Mouse (Mus musculus) midbrain, embryonic 14.5 days (tissue): ENCODE results near the gene Eef1akmt3. TPM values are rescaled to one million over a fixed set of nuclear protein-coding genes. Genes with fewer than 3 reads are reported as not detected.

Experiments
- ATAC-seq: fragments of 200-750 bp; cut with Nextera tagmentation; 2 replicates; pipeline ENCODE4 v1.8.0; 2017; ENCODE audit warnings: moderate number of reproducible peaks, moderate library complexity; ENCODE audit not compliant: low FRiP score, low TSS enrichment
- DNase-seq: peaks from one replicate; pipeline ENCODE4 v3.0.0-alpha.2; 2015
- H3K27ac ChIP-seq: fragments of 300-500 bp; sonication (generic); replicated peaks from 2 replicates; pipeline ENCODE4 v1.5.1; 2014; ENCODE audit warnings: mild to moderate bottlenecking, low read depth, low read length, moderate library complexity
- H3K27me3 ChIP-seq: fragments of 300-500 bp; sonication (generic); 2 replicates; pipeline ENCODE4 v1.6.1; 2014; ENCODE audit warnings: low read length, control low read depth, mixed read lengths; ENCODE audit not compliant: control insufficient read depth, insufficient read depth
- H3K36me3 ChIP-seq: fragments of 300-500 bp; sonication (generic); 2 replicates; pipeline ENCODE4 v1.6.1; 2014; ENCODE audit warnings: low read length, control low read depth; ENCODE audit not compliant: control insufficient read depth, insufficient read depth
- H3K4me1 ChIP-seq: fragments of 300-500 bp; sonication (generic); 2 replicates; pipeline ENCODE4 v1.6.1; 2014; ENCODE audit warnings: mild to moderate bottlenecking, antibody characterized with exemption, low read length, control low read depth; ENCODE audit not compliant: control insufficient read depth, insufficient read depth
- H3K4me2 ChIP-seq: fragments of 300-500 bp; sonication (generic); 2 replicates; pipeline ENCODE4 v1.6.1; 2014; ENCODE audit warnings: mild to moderate bottlenecking, low read length, moderate library complexity
- H3K4me3 ChIP-seq: fragments of 300-500 bp; sonication (generic); replicated peaks from 2 replicates; pipeline ENCODE4 v1.5.1; 2014; ENCODE audit warnings: low read depth, low read length
- H3K9ac ChIP-seq: fragments of 300-500 bp; sonication (generic); replicated peaks from 2 replicates; pipeline ENCODE4 v1.6.1; 2014; ENCODE audit warnings: mild to moderate bottlenecking, low read length, moderate library complexity
- H3K9me3 ChIP-seq: fragments of 300-500 bp; sonication (generic); 2 replicates; pipeline ENCODE4 v1.6.1; 2016; ENCODE audit warnings: low read length, control low read depth, mixed read lengths; ENCODE audit not compliant: control insufficient read depth
- WGBS: fragments of 180-500 bp; shearing (Covaris S2); extraction: QIAGEN DNeasy Blood & Tissue Kit; methylation state at CpG from one replicate; pipeline ENCODE4 v1.1.7; 2014; 5-methylcytosine and 5-hydroxymethylcytosine counted together
- polyA plus RNA-seq: library from polyadenylated mRNA; unstranded; fragments of >200 nt; fragmentation: Nextera tagmentation; extraction: Ambion mirVana; gene quantifications from 2 replicates; pipeline ENCODE4 v1.2.1, GENCODE M21; 2014

The Eef1akmt3 gene
- polyA plus RNA-seq, 1 experiment from 2014 or later: 0.22 TPM

GRCm38 (mm10) chr10:127036273-127036672 lies 5.0 kb downstream of the Eef1akmt3 start:
- Histone ChIP-seq H3K4me3 (no peak overlapping the region), H3K9ac (no peak overlapping the region), H3K9me3 (no peaks in the 10 kb centered on the region), H3K36me3 (no peaks in the 10 kb centered on the region), H3K27me3 (no peaks in the 10 kb centered on the region; the same call in 1 of the 2 replicates), H3K4me1 (0 out of 2 replicates have a peak, but pooled peaks cover 3% of the 10 kb centered on the region), H3K27ac (no peak overlapping the region), H3K4me2 (no peak overlapping the region)
- 85% methylated on average over 12 of the region's 12 CpGs for WGBS
- ATAC-seq (no peak), DNase-seq (no peak)

- no peak for DNase-seq
- ATAC-seq: no peak
These were observed 8.0 kb downstream of the Eef1akmt3 start for GRCm38 (mm10) chr10:127033301-127033741.

GRCm38 (mm10) chr10:127030336-127031296 lies 10.7 kb downstream of the Eef1akmt3 start, which contains the start of gene Tsfm:
Tsfm (minus strand) TSS chr10:127030840.
- ATAC-seq: peak; percentile 90
- peaks cover 36% of the 10 kb centered on the region for H3K36me3 ChIP-seq
- WGBS: 5% methylated on average over 56 of the region's 56 CpGs

More at GRCm38 (mm10) chr10:127033301-127033741, 8.0 kb downstream of the Eef1akmt3 start:
- Histone ChIP-seq H3K36me3 (peaks cover 9% of the 10 kb centered on the region), H3K4me1 (no peaks in the 10 kb centered on the region), H3K9ac (no peak overlapping the region), H3K27ac (no peak overlapping the region), H3K4me3 (no peak overlapping the region), H3K9me3 (no peaks in the 10 kb centered on the region), H3K27me3 (no peaks in the 10 kb centered on the region), H3K4me2 (no peak overlapping the region)
- WGBS: 87% methylated on average over 8 of the region's 8 CpGs

GRCm38 (mm10) chr10:127018422-127018821 lies 22.9 kb downstream of the Eef1akmt3 start:
- peaks cover 16% of the 10 kb centered on the region for H3K36me3 ChIP-seq
- no peak overlapping the region for H3K4me2 ChIP-seq
- ATAC-seq (no peak), DNase-seq (no peak)
- H3K27ac ChIP-seq: no peak overlapping the region
- 85% methylated on average over 16 of the region's 16 CpGs for WGBS
- no peaks in the 10 kb centered on the region for H3K4me1 ChIP-seq
- H3K4me3 ChIP-seq: no peak overlapping the region
- no peaks in the 10 kb centered on the region for H3K27me3 ChIP-seq
- H3K9ac ChIP-seq: no peak overlapping the region
- H3K9me3 ChIP-seq: no peaks in the 10 kb centered on the region

More at GRCm38 (mm10) chr10:127030336-127031296, 10.7 kb downstream of the Eef1akmt3 start, which contains the start of gene Tsfm:
- Histone ChIP-seq H3K4me1 (no peaks in the 10 kb centered on the region), H3K27me3 (no peaks in the 10 kb centered on the region), H3K27ac (peak within 1 kb of the TSS; percentile 80), H3K4me2 (peak within 1 kb of the TSS; percentile 90), H3K9me3 (no peaks in the 10 kb centered on the region), H3K4me3 (peak within 1 kb of the TSS; percentile 88), H3K9ac (peak within 1 kb of the TSS; percentile 83)
- DNase-seq: peak; percentile 98

- Histone ChIP-seq H3K4me2 (no peak overlapping the region), H3K9ac (no peak overlapping the region), H3K36me3 (peaks cover 4% of the 10 kb centered on the region), H3K9me3 (no peaks in the 10 kb centered on the region), H3K4me3 (no peak overlapping the region), H3K27me3 (no peaks in the 10 kb centered on the region), H3K27ac (no peak overlapping the region), H3K4me1 (no peaks in the 10 kb centered on the region)
- ATAC-seq: no peak
- 36% methylated on average over 2 of the region's 2 CpGs for WGBS
- DNase-seq: no peak
These were observed 24.2 kb downstream of the Eef1akmt3 start for GRCm38 (mm10) chr10:127017071-127017470.

GRCm38 (mm10) chr10:127016488-127016887 lies 24.8 kb downstream of the Eef1akmt3 start:
- H3K27ac ChIP-seq: no peak overlapping the region
- no peaks in the 10 kb centered on the region for H3K27me3 ChIP-seq
- DNase-seq: no peak
- ATAC-seq: no peak
- no peak overlapping the region for H3K4me3 ChIP-seq
- no peaks in the 10 kb centered on the region for H3K9me3 ChIP-seq
- no peak overlapping the region for H3K9ac ChIP-seq
- H3K36me3 ChIP-seq: no peaks in the 10 kb centered on the region
- H3K4me2 ChIP-seq: no peak overlapping the region
- H3K4me1 ChIP-seq: no peaks in the 10 kb centered on the region
- 67% methylated on average over 5 of the region's 5 CpGs for WGBS

- DNase-seq (no peak), ATAC-seq (no peak)
- Histone ChIP-seq H3K27ac (no peak overlapping the region), H3K9me3 (no peaks in the 10 kb centered on the region), H3K4me3 (no peak overlapping the region), H3K4me2 (no peak overlapping the region), H3K27me3 (no peaks in the 10 kb centered on the region), H3K4me1 (no peaks in the 10 kb centered on the region), H3K9ac (no peak overlapping the region), H3K36me3 (peaks cover 8% of the 10 kb centered on the region)
- WGBS: 62% methylated on average over 7 of the region's 7 CpGs
These were observed 37.5 kb downstream of the Eef1akmt3 start for GRCm38 (mm10) chr10:127003806-127004205.

- ATAC-seq: no peak
- WGBS: 88% methylated on average over 8 of the region's 8 CpGs
- no peaks in the 10 kb centered on the region for H3K4me1 ChIP-seq
These were observed 38.0 kb downstream of the Eef1akmt3 start for GRCm38 (mm10) chr10:127003334-127003733.

More at GRCm38 (mm10) chr10:127003334-127003733, 38.0 kb downstream of the Eef1akmt3 start:
- no peak overlapping the region for H3K4me2 ChIP-seq
- no peaks in the 10 kb centered on the region for H3K9me3 ChIP-seq
- no peak overlapping the region for H3K27ac ChIP-seq
- no peak for DNase-seq
- H3K4me3 ChIP-seq: no peak overlapping the region
- H3K27me3 ChIP-seq: no peaks in the 10 kb centered on the region
- peaks cover 12% of the 10 kb centered on the region for H3K36me3 ChIP-seq
- no peak overlapping the region for H3K9ac ChIP-seq
